Mouse (Mus musculus) activated CD4-positive, CD25-positive, alpha-beta regulatory T cell, adult 4 months (primary cell): Measurements from ENCODE around the gene Ebp. TPM values are rescaled to one million over a fixed set of nuclear protein-coding genes. Genes with fewer than 3 reads are reported as not detected.

ENCODE experiments used
- ATAC-seq: one replicate; pipeline ENCODE4 v1.8.0; 2017
- polyA plus RNA-seq, 2 experiments: library from polyadenylated mRNA; unstranded; fragments of 100-300 nt; shearing (Covaris generic); gene quantifications; one replicate each; pipeline ENCODE4 v1.2.1; 2017

Ebp gene
- polyA plus RNA-seq, 2 experiments from 2014 or later: 129 to 202 TPM

GRCm38 (mm10) chrX:8182871-8183540 is 10.3 kb downstream of the Ebp start:
- ATAC-seq: no peak

GRCm38 (mm10) chrX:8179646-8180045 is 13.7 kb downstream of the Ebp start:
- ATAC-seq: no peak

- ATAC-seq: no peak
These were observed 14.4 kb downstream of the Ebp start for GRCm38 (mm10) chrX:8178871-8179270.

- ATAC-seq: peak; percentile 72
These were observed 17.6 kb downstream of the Ebp start, which contains the start of gene Tbc1d25 for GRCm38 (mm10) chrX:8175504-8176385. Gene Tbc1d25 (minus strand): TSS chrX:8176181.

- ATAC-seq: no peak
These were observed 18.2 kb downstream of the Ebp start for GRCm38 (mm10) chrX:8175169-8175503.

- no peak for ATAC-seq
These were observed 25.3 kb downstream of the Ebp start for GRCm38 (mm10) chrX:8167716-8168647.

GRCm38 (mm10) chrX:8164471-8164870 is 28.8 kb downstream of the Ebp start:
- no peak for ATAC-seq

GRCm38 (mm10) chrX:8163076-8163475 is 30.2 kb downstream of the Ebp start:
- ATAC-seq: no peak

GRCm38 (mm10) chrX:8145153-8145991 is 47.9 kb downstream of the Ebp start, which contains the start of gene Rbm3:
Gene Rbm3 (minus strand): TSS chrX:8145880.
- ATAC-seq: peak; percentile 82

- ATAC-seq: no peak
These were observed 49.6 kb downstream of the Ebp start for GRCm38 (mm10) chrX:8143750-8144149.

GRCm38 (mm10) chrX:8142948-8143347 is 50.4 kb downstream of the Ebp start:
- ATAC-seq: no peak

GRCm38 (mm10) chrX:8141058-8141457 is 52.3 kb downstream of the Ebp start:
- no peak for ATAC-seq

GRCm38 (mm10) chrX:8140446-8140845 is 52.9 kb downstream of the Ebp start:
- ATAC-seq: no peak

GRCm38 (mm10) chrX:8139480-8139879 is 53.8 kb downstream of the Ebp start:
- no peak for ATAC-seq

- ATAC-seq: no peak
These were observed 57.4 kb downstream of the Ebp start for GRCm38 (mm10) chrX:8135886-8136285.

Other genes starting within 250 kb of the Ebp start
- gene Hdac6, start 245.6 kb downstream of the Ebp start, polyA plus RNA-seq: 10 to 100 TPM in 1 of 2 experiments, 1 to 10 TPM in 1; 8.7 to 10.0 TPM
- gene Gata1, start 215.4 kb downstream of the Ebp start, polyA plus RNA-seq: 10 to 100 TPM; 28.9 to 29.6 TPM
- not detected for gene Glod5, start 175.0 kb downstream of the Ebp start, polyA plus RNA-seq
- 10 to 100 TPM; 14.5 to 22.4 TPM for gene Suv39h1, start 118.8 kb downstream of the Ebp start, polyA plus RNA-seq
- 10 to 100 TPM; 24.0 to 27.4 TPM for gene Was, start 103.0 kb downstream of the Ebp start, polyA plus RNA-seq
- gene Wdr13, start 60.6 kb downstream of the Ebp start, polyA plus RNA-seq: 10 to 100 TPM; 15.8 to 18.9 TPM
- 100 to 1,000 TPM; 711 to 929 TPM for gene Rbm3, start 47.6 kb downstream of the Ebp start, polyA plus RNA-seq
- 1 to 10 TPM; 4.1 to 4.5 TPM for gene Tbc1d25, start 17.3 kb downstream of the Ebp start, polyA plus RNA-seq
- under 1 TPM in 1 of 2 experiments, not detected in 1; 0.38 TPM for gene Porcn, start 13.0 kb upstream of the Ebp start, polyA plus RNA-seq
- 10 to 100 TPM; 16.0 to 21.0 TPM for gene Ftsj1, start 58.9 kb upstream of the Ebp start, polyA plus RNA-seq
- gene Slc38a5, start 77.6 kb upstream of the Ebp start, polyA plus RNA-seq: under 1 TPM in 1 of 2 experiments, not detected in 1; 0.60 TPM
- gene Ssxb10, start 133.9 kb upstream of the Ebp start, polyA plus RNA-seq: not detected
- gene Ssxb9, start 173.5 kb upstream of the Ebp start, polyA plus RNA-seq: not detected
- gene Ssxb1, start 219.8 kb upstream of the Ebp start, polyA plus RNA-seq: not detected